Mouse (Mus musculus) ZHBTc4 (cell line): ENCODE measurements around the gene Kat7.

Experiments used
- DNase-seq: peaks from one replicate; pipeline ENCODE4 v3.0.0-alpha.2; 2011; ENCODE audit warnings: low read depth, low spot score

The Kat7 gene

DNA sequence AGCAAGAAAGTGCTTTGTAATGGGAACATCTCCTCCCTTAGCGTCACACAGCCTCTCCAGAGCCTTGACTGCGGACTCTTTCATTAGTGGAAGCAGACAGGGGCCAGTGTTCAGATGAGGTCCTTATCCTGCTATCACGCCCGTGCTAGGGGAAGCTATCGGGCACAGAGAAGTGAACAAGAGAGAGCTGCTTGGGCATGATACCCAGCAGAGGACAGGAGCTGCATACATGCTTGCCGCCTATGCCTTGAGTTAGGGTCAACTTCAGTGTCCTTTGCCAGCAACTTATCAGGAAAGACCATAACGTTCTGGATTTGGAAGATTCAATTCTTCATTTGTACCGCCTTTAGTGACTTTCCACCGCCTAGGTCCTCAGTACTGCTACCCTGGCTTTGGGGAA is 23.8 kb upstream of the Kat7 start:
- DNase-seq: no peak

DNA sequence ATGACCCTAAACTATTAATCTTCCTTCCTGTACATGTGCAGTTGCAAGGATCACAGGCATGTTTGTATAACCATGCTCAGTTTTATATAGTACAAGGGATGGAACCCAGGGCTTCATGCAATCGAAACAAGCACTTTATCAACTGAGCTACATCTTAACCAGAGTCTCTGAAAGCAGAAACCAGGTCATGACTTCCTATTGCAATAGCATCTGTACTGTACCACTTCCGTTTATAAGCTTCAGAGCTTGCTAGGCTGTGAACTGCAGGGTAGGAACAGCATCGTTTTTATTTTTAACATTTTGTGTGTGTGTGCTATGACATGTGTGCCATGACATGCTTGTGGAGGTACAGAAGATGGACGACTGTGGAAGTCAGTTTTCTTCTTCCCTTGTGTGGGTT is 23.2 kb upstream of the Kat7 start:
- no peak for DNase-seq

DNA sequence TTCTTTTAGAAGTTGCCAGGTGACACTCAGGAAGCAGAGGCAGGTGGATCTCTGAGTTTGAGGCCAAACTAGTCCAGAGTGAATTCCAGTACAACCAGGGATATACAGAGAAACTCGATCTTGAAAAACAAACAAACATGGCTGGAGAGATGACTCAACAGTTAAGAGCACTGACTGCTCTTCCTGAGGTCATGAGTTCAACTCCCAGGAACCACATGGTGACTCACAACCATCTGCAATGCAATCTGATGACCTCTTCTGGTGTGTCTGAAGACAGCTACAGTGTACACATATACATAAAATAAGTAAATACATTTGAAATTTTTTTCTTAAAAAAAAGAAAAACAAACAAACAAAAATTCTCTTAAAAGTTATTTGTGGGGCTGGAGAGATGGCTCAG is 20.6 kb upstream of the Kat7 start:
- no peak for DNase-seq

DNA sequence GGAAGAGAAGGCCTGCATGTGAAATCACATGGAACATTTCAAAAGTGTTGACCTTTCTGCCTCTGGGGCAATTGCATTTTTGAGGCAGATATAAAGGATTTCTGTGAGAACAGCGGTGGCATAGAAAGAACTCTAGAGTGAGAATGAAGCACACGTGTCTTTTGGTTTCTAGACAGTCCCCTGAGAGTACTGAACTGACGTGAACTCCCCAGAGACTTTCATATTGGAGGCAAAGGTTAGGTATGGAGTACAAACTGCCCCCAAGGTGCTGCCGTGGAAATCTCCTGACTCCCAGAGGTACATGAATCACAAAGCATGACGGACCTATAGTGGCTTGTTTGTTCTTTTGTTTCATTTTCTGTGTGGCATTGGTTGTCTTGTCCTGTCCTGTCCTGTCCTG is 18.6 kb upstream of the Kat7 start:
- DNase-seq: no peak

DNA sequence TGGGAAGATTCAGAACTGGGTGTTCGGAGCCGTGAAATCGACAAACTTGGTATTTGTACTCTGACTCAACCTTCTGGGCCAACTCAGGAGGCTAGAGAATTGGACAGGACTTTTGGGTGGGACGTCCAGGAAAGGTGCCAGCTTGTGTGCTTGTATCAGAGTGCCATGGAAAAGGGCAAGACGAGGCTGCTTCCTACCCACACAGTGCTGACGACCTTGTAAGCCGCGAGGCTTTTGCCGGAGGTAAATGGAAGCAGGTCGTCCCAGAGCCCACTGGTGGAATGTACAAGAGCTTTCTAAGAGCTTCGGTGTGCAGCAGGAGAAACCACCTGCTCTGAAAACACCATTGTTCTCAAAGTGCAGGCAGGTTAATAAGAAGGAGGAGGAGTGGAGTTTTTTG is 16.2 kb upstream of the Kat7 start:
- DNase-seq: no peak

DNA sequence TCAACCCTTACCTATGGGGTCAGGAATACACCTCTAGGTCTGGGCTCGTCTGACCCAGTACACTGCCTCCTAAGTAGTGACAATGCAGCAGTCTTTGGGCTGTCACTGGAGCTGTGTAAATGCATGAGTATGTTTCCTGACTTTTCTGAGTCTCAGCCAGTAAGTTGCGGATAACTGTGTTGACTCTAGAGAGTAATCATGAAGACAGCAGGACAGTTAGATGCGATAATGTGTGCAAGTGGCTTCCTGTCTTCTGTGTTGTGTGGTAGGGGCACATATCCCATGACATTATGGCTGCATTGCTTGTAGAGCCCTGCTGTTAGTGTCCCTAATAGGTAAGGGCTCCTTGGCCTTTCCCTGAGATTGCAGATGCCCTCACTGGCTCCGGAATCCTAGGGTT is 15.8 kb upstream of the Kat7 start:
- DNase-seq: no peak

DNA sequence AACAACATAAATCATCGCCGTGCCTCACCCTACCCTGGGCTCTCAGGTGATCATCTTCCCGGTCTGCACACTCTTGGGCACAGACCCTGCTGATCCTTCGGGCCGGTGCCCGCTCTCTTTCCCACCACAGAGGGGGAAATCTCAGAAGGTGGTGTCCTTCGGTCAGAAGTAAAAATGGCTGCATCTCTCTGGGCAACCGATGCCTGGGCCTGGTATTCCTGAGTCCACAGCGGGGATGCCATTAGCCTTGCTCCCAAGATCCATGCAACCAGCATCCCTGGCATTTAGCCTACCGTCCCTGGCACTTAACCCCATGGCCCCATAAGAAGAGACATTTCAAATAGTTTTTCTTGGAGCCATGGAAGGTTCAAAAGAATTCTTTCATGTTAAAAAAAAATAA is 14.1 kb upstream of the Kat7 start:
- no peak for DNase-seq

DNA sequence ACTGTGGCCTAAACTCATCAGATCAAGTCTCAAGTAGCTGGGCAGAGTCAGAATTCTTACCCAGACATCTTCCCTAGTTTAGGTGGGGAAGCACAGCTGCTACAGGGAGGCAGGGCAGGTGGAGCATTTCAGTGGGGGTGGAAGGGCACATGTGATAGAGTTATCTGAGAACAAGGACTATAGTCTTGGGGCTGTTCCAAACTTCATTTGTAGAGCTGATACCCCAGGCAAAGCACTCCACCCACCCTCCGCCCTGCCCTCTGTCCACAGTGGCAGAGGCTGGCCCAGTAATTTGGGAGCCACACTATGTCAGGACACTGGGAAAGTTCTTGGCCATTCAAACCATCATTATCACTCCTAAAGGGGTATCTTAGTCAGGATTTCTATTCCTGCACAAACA is 10.0 kb upstream of the Kat7 start:
- DNase-seq: no peak

DNA sequence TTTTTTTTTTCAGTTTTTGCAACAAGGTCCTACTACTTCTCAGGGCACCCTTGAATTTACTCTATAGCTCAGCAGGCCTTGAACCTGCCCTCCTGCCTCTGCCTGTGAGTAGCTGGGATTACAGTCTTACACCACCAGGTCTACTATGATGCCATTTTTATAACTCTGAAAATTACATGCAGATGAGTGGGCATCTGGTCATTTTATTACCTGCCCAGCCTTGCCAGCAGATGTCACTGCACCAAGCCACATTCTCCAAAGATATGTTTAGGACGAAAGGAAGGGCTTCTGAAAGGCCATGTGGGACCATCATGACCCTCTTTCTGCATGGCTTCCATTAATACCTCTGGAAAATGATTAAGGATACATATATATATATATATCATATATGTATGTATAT is 9.5 kb upstream of the Kat7 start:
- no peak for DNase-seq

DNA sequence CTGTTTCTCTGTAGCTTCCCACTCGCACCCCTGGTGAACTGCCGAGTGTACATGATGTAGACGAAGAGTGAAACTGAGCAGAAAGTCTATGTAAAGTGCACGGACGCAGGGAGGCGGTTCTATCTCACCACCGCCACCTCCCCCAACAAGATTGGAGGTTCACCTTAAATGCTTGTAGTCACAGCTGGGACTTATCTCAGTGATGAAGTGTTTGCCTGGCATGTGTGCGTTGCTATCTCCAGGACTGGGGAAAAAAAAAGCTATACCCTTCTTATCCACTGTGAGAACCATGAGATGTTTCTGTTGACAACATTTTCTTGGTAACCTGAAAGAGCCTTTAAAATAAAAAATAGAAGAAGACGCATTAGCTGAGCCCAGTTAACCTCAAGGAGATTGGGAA is 8.1 kb upstream of the Kat7 start:
- no peak for DNase-seq

DNA sequence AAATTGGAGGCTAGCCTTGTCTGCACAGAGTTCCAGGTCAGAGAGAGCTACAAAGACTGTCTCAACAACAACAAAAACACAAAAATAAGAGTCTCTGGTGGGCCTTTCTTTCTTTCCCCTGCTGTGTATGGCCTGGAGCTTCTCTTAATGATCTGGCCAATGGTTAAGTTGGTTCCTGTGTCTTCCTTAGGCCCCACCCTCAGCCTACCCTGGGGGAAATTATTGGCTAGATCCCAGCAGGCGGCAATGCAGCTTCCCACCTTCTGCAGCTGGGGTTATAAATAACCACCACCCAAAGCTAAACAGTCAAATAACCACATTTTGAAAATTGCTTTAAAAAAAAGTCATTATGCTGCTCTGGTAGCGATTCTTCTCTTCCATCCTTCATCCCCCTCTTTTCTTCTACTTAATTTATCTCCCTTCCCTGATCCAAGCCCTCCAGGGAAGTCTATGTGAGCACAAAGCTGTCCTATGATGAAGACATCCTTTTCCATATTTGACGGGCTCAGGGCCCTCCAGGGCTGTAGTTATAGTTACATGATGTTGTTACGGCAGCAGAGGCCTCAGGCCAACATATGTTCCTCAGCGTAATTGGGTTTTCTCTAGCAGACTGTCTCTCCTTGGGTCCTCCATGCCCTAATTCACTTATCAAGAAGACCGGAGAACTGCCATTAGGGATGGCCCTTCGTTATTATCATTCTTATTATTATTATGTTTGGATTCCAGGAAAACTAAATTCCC is 5.3 kb upstream of the Kat7 start:
- DNase-seq: peak; percentile 46

DNA sequence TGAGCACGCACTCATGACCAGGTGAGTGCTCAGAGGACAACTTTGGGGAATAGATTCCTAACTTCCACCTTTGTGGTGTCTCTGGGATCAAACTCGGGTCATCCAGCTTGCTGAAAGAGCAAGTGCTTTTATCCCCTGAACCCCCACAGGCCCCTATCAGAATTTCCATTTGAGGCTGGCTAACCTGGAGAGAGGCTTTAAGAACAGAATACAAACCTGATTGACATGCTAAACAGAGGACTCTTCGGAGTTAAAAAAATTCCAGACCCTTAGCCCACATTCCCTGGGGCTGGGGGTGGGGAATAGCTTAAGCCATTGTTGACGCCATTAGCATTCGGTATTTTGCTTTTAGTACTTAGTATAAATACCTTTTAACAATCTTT is 1.4 kb upstream of the Kat7 start:
- DNase-seq: peak; percentile 91

DNA sequence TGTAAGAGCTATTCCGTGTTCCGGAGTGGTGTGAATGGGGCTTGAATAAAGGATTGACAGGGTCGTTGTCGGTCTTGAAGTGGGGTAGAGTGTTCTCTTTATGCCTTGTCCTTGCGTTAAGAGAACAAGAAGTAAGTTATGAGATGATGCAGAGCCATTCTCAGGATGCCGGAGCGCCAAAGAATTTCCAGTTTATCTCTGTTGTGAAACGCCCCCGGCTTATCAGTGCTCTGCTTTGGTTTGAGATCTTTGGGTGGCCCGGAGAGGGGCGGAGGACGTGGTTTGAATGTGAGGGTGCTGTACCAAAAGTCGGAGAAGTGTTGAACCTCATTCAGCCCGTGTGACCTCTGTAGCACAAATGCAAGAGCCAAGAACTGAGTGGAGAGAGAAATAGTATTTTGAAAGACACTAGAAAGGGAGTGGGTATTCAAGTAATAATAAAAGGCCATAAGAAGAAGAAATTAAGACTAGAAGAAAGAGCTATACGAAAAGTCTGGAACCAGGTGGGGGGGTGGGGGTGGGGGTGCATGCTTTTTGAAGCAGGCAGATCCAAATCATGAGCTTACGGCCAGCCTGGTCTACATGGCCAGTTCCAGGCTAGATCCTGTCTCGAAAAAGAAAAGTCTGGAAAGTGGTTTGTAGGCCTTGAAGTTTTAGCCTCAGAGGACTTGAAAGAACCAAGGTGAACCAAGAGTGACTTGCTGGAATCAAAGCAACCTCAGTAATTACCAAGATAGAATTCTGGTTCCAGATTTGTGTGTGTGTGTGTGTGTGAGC is 790 bp upstream of the Kat7 start:
- DNase-seq: peak; percentile 53

DNA sequence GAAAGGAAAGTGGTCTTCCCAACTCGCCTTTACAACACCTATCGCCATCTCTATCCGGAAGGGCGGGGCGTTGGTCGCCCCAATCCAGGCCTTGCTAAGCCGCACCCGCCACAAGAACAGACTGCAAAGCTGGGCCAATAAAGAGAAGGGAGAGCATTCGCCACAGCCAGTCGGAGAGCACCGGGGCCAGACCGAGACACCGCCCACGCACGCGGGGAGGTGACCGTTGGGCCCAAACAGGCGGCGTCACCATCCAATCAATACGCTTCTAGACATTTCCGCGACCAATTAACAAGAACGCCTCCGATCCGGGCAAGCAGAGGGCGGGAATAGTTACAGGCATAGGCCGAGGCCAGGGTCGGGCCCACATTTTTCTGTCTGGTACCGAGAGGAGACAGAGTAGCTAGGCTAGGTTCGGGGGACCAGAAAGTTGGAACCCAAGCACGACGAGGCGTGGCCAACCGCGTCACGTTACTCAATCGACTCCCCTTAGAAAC is 488 bp downstream of the Kat7 start:
- peak; percentile 99 for DNase-seq

DNA sequence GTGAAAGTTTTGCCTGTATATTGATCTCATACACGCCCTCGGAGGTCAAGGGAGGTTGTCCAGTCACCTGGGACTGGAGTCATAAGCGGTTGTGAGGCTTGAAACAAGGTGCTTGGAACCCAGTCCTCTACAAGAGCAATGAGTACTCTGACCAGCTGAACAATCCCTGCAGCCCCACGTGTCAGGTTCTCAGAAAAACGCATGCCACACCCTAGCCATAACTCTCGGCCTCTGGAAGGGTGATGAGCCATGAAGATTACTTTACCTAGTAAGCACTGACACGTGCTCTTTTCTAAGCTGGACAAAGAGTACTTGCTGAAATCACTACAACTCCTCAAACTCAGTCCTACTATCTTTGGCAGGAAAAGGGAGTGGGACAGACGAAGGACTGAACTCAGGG is 2.5 kb downstream of the Kat7 start:
- DNase-seq: no peak

DNA sequence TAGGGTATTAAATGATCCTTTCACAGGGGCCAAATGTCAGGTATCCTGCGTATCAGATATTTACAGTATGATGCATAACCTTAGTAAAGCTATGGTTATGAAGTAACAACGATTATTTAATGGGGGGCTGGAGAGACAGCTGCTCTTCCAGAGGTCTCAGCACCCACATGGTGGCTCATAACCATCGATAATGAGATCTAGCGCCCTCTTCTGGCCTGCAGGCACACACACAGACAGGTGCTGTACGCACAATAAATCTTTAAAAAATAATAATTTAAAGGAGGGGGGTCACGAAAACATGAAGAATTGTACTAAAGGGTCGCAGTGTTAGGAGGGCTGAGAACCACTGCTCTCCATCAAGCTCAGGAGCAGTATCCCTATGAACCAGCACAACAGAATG is 4.4 kb downstream of the Kat7 start:
- DNase-seq: peak; percentile 66

DNA sequence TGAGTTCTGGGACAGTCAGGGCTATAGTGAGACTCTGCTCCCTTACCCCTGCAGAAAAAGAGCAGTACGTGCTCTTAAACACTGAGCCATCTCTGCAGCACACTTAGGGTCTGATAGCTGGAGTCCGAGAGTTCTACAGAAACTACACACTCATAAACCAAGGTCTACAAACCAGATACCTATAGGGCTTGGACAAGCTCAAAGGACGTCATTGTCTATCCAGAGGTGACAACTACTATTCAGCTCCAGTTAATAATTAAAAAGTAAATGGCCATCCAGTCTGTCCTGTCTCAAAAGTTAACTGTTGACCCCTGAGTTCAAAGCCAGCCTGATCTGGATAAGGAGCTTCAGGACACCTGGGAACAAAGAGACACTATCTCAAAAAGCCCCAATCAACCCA is 8.3 kb downstream of the Kat7 start:
- no peak for DNase-seq

DNA sequence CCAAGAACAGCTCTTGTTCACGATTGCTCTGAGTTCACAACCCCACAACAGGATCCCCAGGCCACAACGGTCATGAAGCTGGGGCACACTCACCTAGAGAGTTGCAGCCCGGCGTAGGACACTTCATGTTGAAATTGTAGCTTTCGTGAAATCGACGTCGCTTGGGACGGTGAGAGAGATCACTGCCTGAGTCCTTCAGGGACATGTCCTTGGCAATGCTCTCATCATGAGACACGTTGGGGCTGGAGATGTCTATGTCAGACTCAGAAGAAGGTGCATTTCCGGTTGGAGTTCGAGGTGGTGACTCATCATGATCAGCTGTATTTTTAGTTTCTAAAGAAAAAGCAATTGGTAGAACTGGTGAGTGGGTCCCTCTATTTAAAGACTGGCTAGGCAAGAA is 10.2 kb downstream of the Kat7 start:
- no peak for DNase-seq

DNA sequence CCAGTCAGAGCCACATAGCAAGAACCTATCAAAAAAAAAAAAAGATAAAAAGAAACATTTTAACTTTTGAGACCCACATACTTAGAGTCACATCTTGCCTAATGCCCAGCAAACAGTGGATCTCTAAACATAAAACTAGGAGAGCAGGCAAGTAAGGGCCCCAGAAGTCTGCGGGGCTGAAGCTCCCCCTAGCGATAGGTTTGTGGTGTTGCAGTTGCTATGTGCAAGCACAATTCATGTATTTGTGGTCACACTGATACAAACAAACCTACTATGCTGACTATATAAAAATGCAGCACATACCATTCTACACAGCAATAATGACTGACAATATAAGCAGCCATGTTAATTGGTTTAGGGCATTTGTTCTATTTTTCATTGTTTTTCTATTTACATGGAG is 11.9 kb downstream of the Kat7 start:
- DNase-seq: peak; percentile 77

DNA sequence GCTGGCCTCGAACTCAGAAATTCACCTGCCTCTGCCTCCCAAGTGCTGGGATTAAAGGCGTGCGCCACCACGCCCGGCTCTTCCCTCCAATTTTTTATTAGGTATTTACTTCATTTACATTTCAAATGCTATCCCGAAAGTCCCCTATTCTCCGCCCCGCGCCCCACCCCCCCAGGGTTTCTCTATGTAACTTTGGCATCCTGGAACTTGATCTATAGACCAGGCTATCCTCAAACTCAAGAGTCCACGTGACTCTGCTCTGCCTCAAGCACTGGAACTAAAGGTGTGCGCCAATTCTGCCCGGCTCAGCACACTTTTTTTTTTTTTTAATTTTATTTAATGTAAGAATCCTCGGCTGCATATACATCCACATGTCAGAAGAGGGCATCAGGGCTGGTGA is 14.3 kb downstream of the Kat7 start:
- peak; percentile 88 for DNase-seq

DNA sequence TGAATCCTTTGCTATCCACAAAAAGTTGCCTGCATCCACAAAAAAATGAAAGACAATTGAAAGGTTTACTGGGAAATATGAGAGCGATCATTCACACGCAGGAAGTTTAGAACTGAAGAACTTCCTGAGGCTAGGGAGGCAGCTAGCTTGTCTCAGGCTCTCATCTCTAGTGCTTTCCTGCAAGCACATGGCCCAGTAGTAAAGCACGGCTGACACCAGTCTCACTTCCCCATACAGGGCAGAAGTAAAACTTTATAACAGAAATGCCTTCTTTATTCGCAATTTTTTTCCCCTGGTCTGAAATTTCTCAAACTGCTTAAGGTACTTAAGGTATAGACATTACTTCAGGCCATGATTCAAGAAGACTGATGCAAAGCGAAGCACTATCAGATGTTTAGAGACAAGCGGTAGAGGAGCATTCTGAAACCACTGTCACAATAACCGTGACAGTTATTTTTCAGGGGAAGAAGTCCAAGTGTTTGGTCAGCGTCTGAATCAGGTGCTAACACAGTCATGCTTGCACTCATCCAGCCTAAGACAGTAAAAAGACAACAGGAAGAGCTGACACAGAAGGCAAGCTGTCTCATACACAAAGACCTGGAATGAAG is 16.9 kb downstream of the Kat7 start:
- DNase-seq: no peak

DNA sequence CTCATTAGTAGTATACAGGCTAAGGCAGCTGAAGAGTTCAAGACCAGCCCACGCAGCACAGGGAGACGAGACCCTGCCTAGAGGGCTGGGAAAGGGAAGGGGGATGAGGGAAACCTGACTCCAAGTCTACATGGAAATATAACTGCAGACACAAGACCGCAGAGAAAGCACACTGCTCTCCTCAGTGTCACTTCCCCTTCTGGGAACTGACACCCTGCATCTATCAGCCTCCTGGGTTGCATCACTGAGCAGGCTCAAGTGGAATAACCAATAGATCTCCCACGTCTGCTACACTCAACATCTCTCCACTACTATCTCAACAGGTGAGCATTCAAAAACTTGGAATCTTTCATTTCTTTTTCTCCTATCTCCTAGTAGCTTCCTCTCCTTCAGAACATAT is 18.0 kb downstream of the Kat7 start:
- no peak for DNase-seq

DNA sequence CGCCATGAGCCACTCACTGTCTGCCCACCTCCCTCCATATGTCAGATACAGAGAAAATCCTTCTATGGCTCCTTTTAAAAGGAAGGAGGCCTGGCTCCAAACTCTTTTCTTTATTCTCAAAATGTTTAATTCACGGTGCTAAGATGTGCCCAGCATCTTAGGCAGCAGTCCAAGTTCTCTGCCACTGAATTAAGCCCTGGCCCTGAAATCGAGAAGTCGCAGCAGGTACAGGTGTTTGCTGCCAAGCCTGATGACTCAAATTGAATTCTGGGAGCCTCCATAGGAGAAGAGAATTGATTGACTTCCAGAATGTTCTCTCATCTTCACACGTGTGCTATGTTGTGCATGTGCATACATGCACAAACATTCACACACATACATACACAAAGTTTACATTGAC is 27.7 kb downstream of the Kat7 start:
- no peak for DNase-seq
